Mouse (Mus musculus): ENCODE results near the gene Zfp866. TPM values are rescaled to one million over a fixed set of nuclear protein-coding genes. Genes with fewer than 3 reads are reported as not detected.

Gene Zfp866
- total RNA-seq (2021), result 10 to 100 TPM; 23.7 to 31.1 TPM

DNA sequence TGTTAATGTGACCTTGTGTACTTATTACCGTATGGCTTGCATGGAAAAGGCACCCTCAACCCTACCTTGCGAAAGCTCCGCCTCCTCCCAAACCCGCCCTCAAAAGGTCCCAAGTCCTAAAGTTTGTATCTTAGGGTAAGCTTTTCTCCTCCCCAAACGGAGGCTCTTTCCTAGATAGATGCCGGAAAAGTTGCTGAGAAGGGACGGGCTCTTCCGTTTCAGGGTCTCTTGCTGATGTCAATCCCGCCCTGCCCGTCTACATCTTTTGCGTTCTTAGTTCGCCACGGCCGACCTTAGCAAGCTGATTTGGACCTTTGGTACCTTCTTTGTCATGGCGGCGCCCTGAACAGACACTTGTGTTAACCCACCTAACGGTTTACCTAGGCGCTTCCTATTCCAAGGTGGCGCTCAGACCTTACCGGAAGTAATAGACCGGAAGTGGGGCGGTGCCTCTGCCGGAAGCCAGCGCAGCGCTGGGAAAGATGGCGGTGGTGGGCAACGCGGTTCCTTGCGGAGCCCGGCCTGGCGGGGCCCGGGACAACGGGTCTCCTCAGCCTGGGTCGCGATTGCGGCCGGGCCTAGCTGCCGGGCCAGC is at the start of gene Zfp866, which contains the start of gene Atp13a1:
Zfp866 (minus strand) TSS at position 406 of the 595 bp plus-strand sequence.
Atp13a1 (plus strand) TSS at position 391 of the 595 bp plus-strand sequence.
- intact Hi-C loops (cut with DNase I), result no loop called here
- DNase-seq (ENCODE audit: low spot score in 2 of 2), result peak; percentile 89 to 90

- intact Hi-C loops (cut with DNase I), result no loop called here
These were observed 46.2 kb upstream of the Zfp866 start for GRCm38 (mm10) chr8:69837057-69837682.

DNA sequence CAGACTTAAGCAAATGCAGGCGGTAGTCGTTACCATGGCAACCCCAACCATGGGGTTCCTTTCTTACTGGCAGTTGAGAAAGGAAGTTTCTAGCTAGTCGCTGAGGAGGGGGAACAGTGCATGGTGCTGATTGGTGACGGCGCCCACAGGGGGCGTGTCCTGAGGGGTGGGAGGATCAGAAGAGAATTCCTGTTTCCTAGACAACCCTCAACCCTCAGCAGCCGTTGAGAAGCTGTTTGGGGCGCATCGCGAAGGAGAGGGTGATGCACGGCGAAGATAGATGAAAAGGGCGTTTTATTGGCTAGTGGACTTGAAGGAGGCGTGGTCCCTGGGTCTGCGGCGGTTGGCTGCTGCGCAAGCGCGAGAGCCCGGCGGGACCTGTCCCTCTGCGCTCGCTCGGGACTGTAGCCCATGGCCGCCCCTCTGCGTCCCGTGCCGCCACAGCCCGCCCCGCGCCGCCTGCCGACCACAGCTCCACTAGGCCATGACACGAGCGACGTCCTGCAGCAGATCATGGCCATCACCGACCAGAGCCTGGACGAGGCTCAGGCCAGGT is 41.4 kb upstream of the Zfp866 start, which contains the start of gene Pbx4:
Pbx4 (plus strand) TSS at position 194 of the 556 bp plus-strand sequence.
- intact Hi-C loops (cut with DNase I), result no loop called here
- peak; percentile 92 to 93 for DNase-seq (ENCODE audit: low spot score in 2 of 2)

More at GRCm38 (mm10) chr8:69837057-69837682, 46.2 kb upstream of the Zfp866 start:
- no peak for DNase-seq (ENCODE audit: low spot score in 2 of 2)

DNA sequence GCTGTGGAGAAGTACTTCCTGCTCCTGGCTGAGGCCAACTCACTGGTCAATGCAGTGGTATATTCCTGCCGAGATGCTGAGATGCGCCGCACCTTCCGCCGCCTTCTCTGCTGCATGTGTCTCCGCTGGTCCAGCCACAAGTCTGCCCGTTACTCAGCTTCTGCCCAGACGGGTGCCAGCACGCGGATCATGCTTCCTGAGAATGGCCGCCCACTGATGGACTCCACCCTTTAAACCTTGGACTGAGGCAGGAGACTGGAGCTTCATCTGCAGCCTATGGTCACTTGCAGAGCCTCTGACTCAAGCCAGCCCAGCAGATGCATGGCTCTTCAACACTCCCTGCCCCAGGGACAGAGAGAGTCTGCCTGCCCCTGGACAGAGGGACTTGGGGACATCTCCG is 35.4 kb upstream of the Zfp866 start:
- intact Hi-C loops (cut with DNase I), result no loop called here
- DNase-seq (ENCODE audit: low spot score in 2 of 2), result no peak

GRCm38 (mm10) chr8:69822386-69823191 is 31.6 kb upstream of the Zfp866 start, which contains the start of gene Lpar2:
Gene Lpar2 (plus strand): TSS chr8:69822429.
- intact Hi-C loops (cut with DNase I), result no loop called here

DNA sequence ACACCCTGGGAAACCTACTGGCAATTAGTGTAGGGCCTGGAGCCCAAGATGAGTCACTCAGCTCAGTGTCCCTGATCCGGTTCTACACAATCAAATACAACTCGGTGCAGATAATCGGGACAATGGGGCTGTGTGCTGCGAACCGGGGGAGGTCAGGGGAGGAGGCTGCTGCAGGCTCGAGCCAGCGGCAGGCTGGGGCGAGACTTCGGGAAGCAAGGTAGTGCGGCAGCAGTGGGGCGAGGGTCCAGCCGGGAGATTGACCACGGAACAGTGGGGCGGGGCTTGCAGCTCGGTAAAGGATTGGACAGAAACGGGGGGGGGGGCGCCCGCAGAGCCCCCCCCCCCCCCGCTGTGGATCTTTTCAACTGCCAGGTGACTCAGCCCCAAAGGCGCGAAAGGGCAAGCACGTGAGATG is 31.0 kb upstream of the Zfp866 start:
- intact Hi-C loops (cut with DNase I), result no loop called here
- DNase-seq (ENCODE audit: low spot score in 2 of 2), result no peak

More at GRCm38 (mm10) chr8:69822386-69823191, 31.6 kb upstream of the Zfp866 start, which contains the start of gene Lpar2:
- peak in 1 of 2 experiments; percentile 28 for DNase-seq (ENCODE audit: low spot score in 2 of 2)

DNA sequence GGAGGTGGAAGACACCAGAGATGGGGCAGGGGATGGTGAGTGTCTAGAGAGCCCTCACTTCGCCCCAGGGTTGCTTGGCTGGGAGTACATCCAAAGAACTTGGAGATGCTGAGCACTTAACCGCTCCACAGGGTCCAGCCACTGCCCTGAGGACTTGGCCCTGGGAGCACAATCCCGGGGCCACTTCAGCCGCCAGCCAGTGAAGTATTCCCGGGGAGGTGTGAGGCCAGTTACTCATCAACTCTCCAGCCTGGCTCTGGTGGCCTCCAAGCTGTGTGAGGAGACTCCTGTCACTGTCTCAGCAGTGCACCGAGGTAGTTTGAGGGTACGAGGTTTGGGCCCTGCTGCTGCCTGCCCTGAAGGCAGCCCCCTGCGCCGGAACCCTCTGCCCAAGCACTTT is 29.5 kb upstream of the Zfp866 start:
- no peak for DNase-seq (ENCODE audit: low spot score in 2 of 2)
- intact Hi-C loops (cut with DNase I), result no loop called here

GRCm38 (mm10) chr8:69815396-69815795 is 24.4 kb upstream of the Zfp866 start:
- DNase-seq (ENCODE audit: low spot score in 2 of 2), result no peak
- intact Hi-C loops (cut with DNase I), result no loop called here

- intact Hi-C loops (cut with DNase I), result no loop called here
These were observed 23.9 kb upstream of the Zfp866 start for GRCm38 (mm10) chr8:69814881-69815280.

GRCm38 (mm10) chr8:69809820-69810219 is 18.8 kb upstream of the Zfp866 start:
- intact Hi-C loops (cut with DNase I), result no loop called here
- no peak for DNase-seq (ENCODE audit: low spot score in 2 of 2)

More at GRCm38 (mm10) chr8:69814881-69815280, 23.9 kb upstream of the Zfp866 start:
- no peak for DNase-seq (ENCODE audit: low spot score in 2 of 2)

DNA sequence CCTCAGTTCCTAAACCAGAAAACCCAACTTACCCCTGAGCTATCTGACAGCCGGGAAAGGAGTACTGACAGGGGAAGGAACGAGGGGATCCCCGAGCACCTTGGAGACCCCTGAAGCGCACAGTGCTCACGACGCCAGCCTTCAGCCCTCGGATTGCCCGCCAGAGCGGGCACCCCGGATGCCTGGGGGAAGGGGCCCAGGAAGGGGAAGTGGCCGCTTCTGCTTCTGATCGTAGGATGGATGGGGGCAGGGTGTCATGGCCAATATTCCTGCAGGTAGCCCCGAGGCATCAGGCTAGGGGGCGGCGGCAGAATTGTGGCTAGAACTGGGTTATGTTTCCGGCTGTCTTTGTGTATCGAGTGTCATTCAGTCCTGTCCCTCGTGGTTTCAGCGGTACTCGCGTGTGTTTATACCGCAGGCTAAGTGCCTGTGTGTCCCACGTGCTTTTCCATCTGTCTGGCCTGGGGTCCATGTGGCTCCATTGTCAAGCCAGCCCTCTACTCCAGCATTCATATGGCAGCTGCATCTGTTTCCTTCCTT is 18.0 kb upstream of the Zfp866 start:
- DNase-seq (ENCODE audit: low spot score in 2 of 2), result peak; percentile 23 to 29
- intact Hi-C loops (cut with DNase I), result no loop called here

GRCm38 (mm10) chr8:69808094-69808863 is 17.3 kb upstream of the Zfp866 start, which contains the start of gene Gmip:
Gene Gmip (plus strand): TSS chr8:69808679.
- intact Hi-C loops (cut with DNase I), result no loop called here
- DNase-seq (ENCODE audit: low spot score in 2 of 2), result peak; percentile 51 to 55

GRCm38 (mm10) chr8:69807236-69807635 is 16.3 kb upstream of the Zfp866 start:
- no peak for DNase-seq (ENCODE audit: low spot score in 2 of 2)

DNA sequence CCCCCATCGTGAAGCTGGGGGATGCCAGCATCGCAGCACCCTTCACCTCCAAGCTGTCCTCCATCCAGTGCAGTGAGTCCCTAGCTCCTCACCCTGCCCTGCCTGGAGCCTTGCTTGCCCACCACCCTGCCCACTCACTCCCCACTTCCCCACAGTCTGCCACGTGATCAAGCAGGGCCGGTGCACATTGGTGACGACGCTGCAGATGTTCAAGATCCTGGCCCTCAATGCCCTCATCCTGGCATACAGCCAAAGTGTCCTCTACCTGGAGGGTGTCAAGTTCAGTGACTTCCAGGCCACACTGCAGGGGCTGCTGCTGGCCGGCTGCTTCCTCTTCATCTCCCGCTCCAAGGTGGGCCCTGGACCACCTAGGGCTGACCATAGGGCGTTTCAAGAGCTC is 14.5 kb upstream of the Zfp866 start:
- DNase-seq (ENCODE audit: low spot score in 2 of 2), result no peak
- intact Hi-C loops (cut with DNase I), result no loop called here

More at GRCm38 (mm10) chr8:69807236-69807635, 16.3 kb upstream of the Zfp866 start:
- intact Hi-C loops (cut with DNase I), result no loop called here

- no peak for DNase-seq (ENCODE audit: low spot score in 2 of 2)
- intact Hi-C loops (cut with DNase I), result no loop called here
These were observed 14.1 kb upstream of the Zfp866 start for GRCm38 (mm10) chr8:69805086-69805485.

GRCm38 (mm10) chr8:69804537-69804936 is 13.6 kb upstream of the Zfp866 start:
- no peak for DNase-seq (ENCODE audit: low spot score in 2 of 2)
- intact Hi-C loops (cut with DNase I), result no loop called here

GRCm38 (mm10) chr8:69803366-69803765 is 12.4 kb upstream of the Zfp866 start:
- intact Hi-C loops (cut with DNase I), result no loop called here

DNA sequence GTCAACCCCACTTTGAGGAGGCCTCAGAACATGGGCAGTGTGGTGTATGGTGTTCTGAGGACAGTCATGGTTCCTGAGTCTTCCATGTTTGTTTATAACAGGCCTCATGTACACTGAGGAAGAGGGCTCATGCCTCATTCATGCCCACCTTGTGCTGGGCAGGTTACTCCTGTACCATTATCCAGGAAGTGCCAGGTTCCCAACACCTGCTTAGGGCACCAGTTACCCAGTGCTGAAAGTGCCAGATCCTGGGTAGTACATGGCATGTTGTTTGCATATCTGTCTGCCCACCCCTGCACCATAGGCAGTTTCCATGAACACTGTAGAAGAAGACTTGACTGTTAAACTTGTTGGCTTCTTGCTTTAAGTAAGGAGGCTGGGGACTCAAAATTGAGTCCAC is 11.2 kb upstream of the Zfp866 start:
- intact Hi-C loops (cut with DNase I), result no loop called here
- no peak for DNase-seq (ENCODE audit: low spot score in 2 of 2)

More at GRCm38 (mm10) chr8:69803366-69803765, 12.4 kb upstream of the Zfp866 start:
- no peak for DNase-seq (ENCODE audit: low spot score in 2 of 2)

- DNase-seq (ENCODE audit: low spot score in 2 of 2), result no peak
- intact Hi-C loops (cut with DNase I), result no loop called here
These were observed 10.8 kb upstream of the Zfp866 start for GRCm38 (mm10) chr8:69801796-69802195.
